Mouse (Mus musculus): ENCODE data around the gene Atp6v1b1. TPM values are rescaled to one million over a fixed set of nuclear protein-coding genes. Genes with fewer than 3 reads are reported as not detected.
A peak's percentile ranks its signal among the peaks of the same experiment; 100 is the strongest.

The Atp6v1b1 gene
- polyA plus RNA-seq, 1 experiment from 2014 or later = 2.3 TPM

DNA sequence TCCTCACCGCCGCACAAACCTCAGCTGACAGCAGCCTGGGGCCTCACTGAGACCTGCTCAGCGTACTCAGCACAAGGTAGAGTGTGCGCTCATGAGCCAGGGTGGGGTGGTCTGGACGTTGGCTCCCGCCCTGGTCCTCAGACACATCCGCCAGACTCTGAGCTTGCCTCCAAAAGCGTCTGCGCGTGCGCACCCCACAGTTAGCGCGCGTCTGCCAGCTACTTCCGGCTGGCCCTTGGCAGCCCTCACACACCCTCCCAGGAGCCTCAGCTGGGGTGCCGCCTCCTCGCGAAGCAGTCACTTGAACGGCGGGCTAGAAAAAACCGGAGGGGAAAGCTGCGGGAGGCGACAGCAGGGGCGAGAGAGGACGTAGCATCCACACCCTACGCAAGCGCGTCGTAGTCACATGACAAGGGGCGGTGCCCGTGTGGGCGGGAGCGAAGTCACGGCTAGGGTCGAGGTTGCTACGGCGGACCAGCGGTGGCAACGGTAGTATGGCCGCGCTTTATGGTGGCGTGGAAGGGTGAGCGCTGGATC is 52.0 kb downstream of the Atp6v1b1 start, which contains the start of gene Nagk:
Nagk (plus strand) TSS at position 223 of the 537 bp plus-strand sequence.
- H3K4me3 ChIP-seq (ENCODE audit: low read depth, low read length) = peak within 1 kb of the TSS; percentile 79
- H3K27ac ChIP-seq (replicated peaks; ENCODE audit: low read depth, low read length) = peak within 1 kb of the TSS; percentile 94
- H3K4me2 ChIP-seq (ENCODE audit: low read depth, low read length) = peak within 1 kb of the TSS; percentile 93
- H3K4me1 ChIP-seq (ENCODE audit: control insufficient read depth, insufficient read depth, low read length) = peaks cover 5% of the 10 kb centered on the region; the same call in 1 of the 2 replicates
- ATAC-seq (ENCODE audit: low read depth) = peak; percentile 95
- H3K9me3 ChIP-seq (ENCODE audit: control insufficient read depth, low read length) = no peaks in the 10 kb centered on the region
- peak; percentile 97 for DNase-seq (ENCODE audit: low spot score)
- peaks cover 13% of the 10 kb centered on the region; the same call in 1 of the 2 replicates for H3K36me3 ChIP-seq (ENCODE audit: control insufficient read depth, insufficient read depth, low read length)
- no peaks in the 10 kb centered on the region for H3K27me3 ChIP-seq (replicated peaks; ENCODE audit: control insufficient read depth, insufficient read depth, low read length)
- 2% methylated on average over 26 of the region's 43 CpGs for WGBS
- H3K9ac ChIP-seq (ENCODE audit: low read depth, low read length) = peak within 1 kb of the TSS; percentile 81

GRCm38 (mm10) chr6:83795492-83795900 is 52.7 kb downstream of the Atp6v1b1 start:
- DNase-seq (ENCODE audit: low spot score) (peak; percentile 47), ATAC-seq (ENCODE audit: low read depth) (peak; percentile 5; the same call in 1 of the 2 replicates)
- 9% methylated on average over 13 of the region's 13 CpGs for WGBS

GRCm38 (mm10) chr6:83796686-83797085 is 53.9 kb downstream of the Atp6v1b1 start:
- DNase-seq (ENCODE audit: low spot score) (no peak), ATAC-seq (ENCODE audit: low read depth) (no peak)
- H3K4me2 ChIP-seq (ENCODE audit: low read depth, low read length) = no peak overlapping the region
- no peaks in the 10 kb centered on the region for H3K9me3 ChIP-seq (ENCODE audit: control insufficient read depth, low read length)
- no peak overlapping the region for H3K9ac ChIP-seq (ENCODE audit: low read depth, low read length)
- H3K4me1 ChIP-seq (ENCODE audit: control insufficient read depth, insufficient read depth, low read length) = peaks cover 5% of the 10 kb centered on the region; the same call in 1 of the 2 replicates
- whole genome bisulfite sequencing = 59% methylated on average over 3 of the region's 3 CpGs
- H3K36me3 ChIP-seq (ENCODE audit: control insufficient read depth, insufficient read depth, low read length) = peaks cover 23% of the 10 kb centered on the region; the same call in 1 of the 2 replicates
- H3K27me3 ChIP-seq (replicated peaks; ENCODE audit: control insufficient read depth, insufficient read depth, low read length) = no peaks in the 10 kb centered on the region
- no peak overlapping the region for H3K27ac ChIP-seq (replicated peaks; ENCODE audit: low read depth, low read length)
- no peak overlapping the region for H3K4me3 ChIP-seq (ENCODE audit: low read depth, low read length)

More at GRCm38 (mm10) chr6:83795492-83795900, 52.7 kb downstream of the Atp6v1b1 start:
- H3K4me1 ChIP-seq (ENCODE audit: control insufficient read depth, insufficient read depth, low read length) = peaks cover 5% of the 10 kb centered on the region; the same call in 1 of the 2 replicates
- H3K27ac ChIP-seq (replicated peaks; ENCODE audit: low read depth, low read length) = peak overlapping the region; percentile 94
- H3K9ac ChIP-seq (ENCODE audit: low read depth, low read length) = peak overlapping the region; percentile 81
- peak overlapping the region; percentile 93 for H3K4me2 ChIP-seq (ENCODE audit: low read depth, low read length)
- H3K27me3 ChIP-seq (replicated peaks; ENCODE audit: control insufficient read depth, insufficient read depth, low read length) = no peaks in the 10 kb centered on the region
- H3K4me3 ChIP-seq (ENCODE audit: low read depth, low read length) = peak overlapping the region; percentile 79
- H3K36me3 ChIP-seq (ENCODE audit: control insufficient read depth, insufficient read depth, low read length) = peaks cover 15% of the 10 kb centered on the region; the same call in 1 of the 2 replicates
- no peaks in the 10 kb centered on the region for H3K9me3 ChIP-seq (ENCODE audit: control insufficient read depth, low read length)

DNA sequence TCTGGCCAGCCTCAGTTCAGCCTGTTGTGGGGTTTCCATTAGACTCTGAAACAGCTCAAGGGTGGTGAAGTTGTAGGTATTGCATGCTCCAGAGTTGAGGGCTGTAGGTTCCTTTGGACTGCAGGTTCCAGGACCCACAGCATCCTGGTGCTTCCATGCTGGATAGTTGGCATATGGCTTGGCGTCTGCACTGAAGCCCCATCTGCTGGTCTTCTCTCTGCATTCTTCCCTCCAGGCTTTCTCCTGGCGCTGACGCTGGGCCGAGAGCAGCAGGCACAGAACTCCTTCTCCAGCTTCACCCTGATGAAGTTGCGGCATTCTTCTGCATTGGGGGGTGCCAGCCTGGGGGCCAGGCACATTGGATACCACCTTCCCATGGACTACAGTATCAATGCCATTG is 59.2 kb downstream of the Atp6v1b1 start:
- Histone ChIP-seq H3K9me3 (ENCODE audit: control insufficient read depth, low read length) (no peaks in the 10 kb centered on the region), H3K4me3 (ENCODE audit: low read depth, low read length) (no peak overlapping the region), H3K36me3 (ENCODE audit: control insufficient read depth, insufficient read depth, low read length) (peaks cover 52% of the 10 kb centered on the region), H3K27me3 (replicated peaks; ENCODE audit: control insufficient read depth, insufficient read depth, low read length) (no peaks in the 10 kb centered on the region), H3K27ac (replicated peaks; ENCODE audit: low read depth, low read length) (no peak overlapping the region), H3K4me2 (ENCODE audit: low read depth, low read length) (no peak overlapping the region), H3K9ac (ENCODE audit: low read depth, low read length) (no peak overlapping the region), H3K4me1 (ENCODE audit: control insufficient read depth, insufficient read depth, low read length) (no peaks in the 10 kb centered on the region)
- DNase-seq (ENCODE audit: low spot score) = no peak
- 90% methylated on average over 5 of the region's 5 CpGs for WGBS
- ATAC-seq (ENCODE audit: low read depth) = no peak

DNA sequence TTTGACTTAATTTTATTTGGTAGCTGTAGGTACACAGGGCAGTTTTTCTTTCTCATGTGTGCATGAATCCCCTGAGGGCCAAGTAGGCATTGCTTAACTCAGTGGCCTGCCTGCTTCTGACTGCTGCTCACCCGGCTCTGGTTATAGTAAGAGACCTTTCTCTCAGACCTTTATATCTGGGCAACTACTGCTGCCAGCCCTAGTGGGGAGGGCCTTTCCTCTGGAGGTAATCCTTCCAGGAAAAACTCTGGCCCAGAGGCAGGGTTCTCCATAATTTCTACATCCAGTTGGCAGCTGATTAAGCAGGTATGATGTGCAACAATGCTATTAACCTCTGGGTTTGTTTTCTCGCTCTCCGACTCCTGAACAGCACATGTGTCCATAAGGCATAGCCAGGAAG is 60.1 kb downstream of the Atp6v1b1 start:
- peaks cover 60% of the 10 kb centered on the region for H3K36me3 ChIP-seq (ENCODE audit: control insufficient read depth, insufficient read depth, low read length)
- no peaks in the 10 kb centered on the region for H3K27me3 ChIP-seq (replicated peaks; ENCODE audit: control insufficient read depth, insufficient read depth, low read length)
- H3K4me3 ChIP-seq (ENCODE audit: low read depth, low read length) = no peak overlapping the region
- WGBS = 87% methylated on average over 3 of the region's 3 CpGs
- H3K4me1 ChIP-seq (ENCODE audit: control insufficient read depth, insufficient read depth, low read length) = no peaks in the 10 kb centered on the region
- H3K9me3 ChIP-seq (ENCODE audit: control insufficient read depth, low read length) = no peaks in the 10 kb centered on the region
- no peak overlapping the region for H3K27ac ChIP-seq (replicated peaks; ENCODE audit: low read depth, low read length)
- ATAC-seq (ENCODE audit: low read depth) (no peak), DNase-seq (ENCODE audit: low spot score) (no peak)
- H3K9ac ChIP-seq (ENCODE audit: low read depth, low read length) = no peak overlapping the region
- no peak overlapping the region for H3K4me2 ChIP-seq (ENCODE audit: low read depth, low read length)

Other genes starting within 250 kb of the Atp6v1b1 start
- gene Dguok, start 236.0 kb upstream of the Atp6v1b1 start, polyA plus RNA-seq (2014; fragmentation: Nextera tagmentation; extraction: Ambion mirVana) = 70.5 and 72.3 TPM in 2 replicates
- gene Actg2, start 206.7 kb upstream of the Atp6v1b1 start, polyA plus RNA-seq (2014; fragmentation: Nextera tagmentation; extraction: Ambion mirVana) = 11.0 and 13.2 TPM in 2 replicates
- 26.2 and 28.1 TPM in 2 replicates for gene Stambp, start 170.3 kb upstream of the Atp6v1b1 start, polyA plus RNA-seq (2014; fragmentation: Nextera tagmentation; extraction: Ambion mirVana)
- gene Clec4f, start 86.8 kb upstream of the Atp6v1b1 start, polyA plus RNA-seq (2014; fragmentation: Nextera tagmentation; extraction: Ambion mirVana) = not detected in 2 replicates
- gene Cd207, start 65.1 kb upstream of the Atp6v1b1 start, polyA plus RNA-seq (2014; fragmentation: Nextera tagmentation; extraction: Ambion mirVana) = not detected in 2 replicates
- 0.43 and 0.45 TPM in 2 replicates for gene Vax2, start 31.7 kb upstream of the Atp6v1b1 start, polyA plus RNA-seq (2014; fragmentation: Nextera tagmentation; extraction: Ambion mirVana)
- gene Ankrd53, start 19.7 kb downstream of the Atp6v1b1 start, polyA plus RNA-seq (2014; fragmentation: Nextera tagmentation; extraction: Ambion mirVana) = 0.17 TPM in 1 of 2 replicates, not detected in the other
- gene Tex261, start 32.8 kb downstream of the Atp6v1b1 start, polyA plus RNA-seq (2014; fragmentation: Nextera tagmentation; extraction: Ambion mirVana) = 92.5 and 98.9 TPM in 2 replicates
- gene Nagk, start 52.0 kb downstream of the Atp6v1b1 start, polyA plus RNA-seq (2014; fragmentation: Nextera tagmentation; extraction: Ambion mirVana) = 50.6 and 61.2 TPM in 2 replicates
- gene Paip2b, start 88.8 kb downstream of the Atp6v1b1 start, polyA plus RNA-seq (2014; fragmentation: Nextera tagmentation; extraction: Ambion mirVana) = 17.2 and 17.3 TPM in 2 replicates
- gene Zfp638, start 124.1 kb downstream of the Atp6v1b1 start, polyA plus RNA-seq (2014; fragmentation: Nextera tagmentation; extraction: Ambion mirVana) = 62.1 and 66.2 TPM in 2 replicates